Mouse (Mus musculus) heart, adult 18-20 months (tissue): ENCODE data around the gene Tmem151b. TPM values are rescaled to one million over a fixed set of nuclear protein-coding genes. Genes with fewer than 3 reads are reported as not detected.

ENCODE experiments used
- DNase-seq, 2 experiments: peaks; one replicate each; pipeline ENCODE4 v3.0.0; 2021 to 2022; ENCODE audit warnings: mixed read lengths in 1 of 2
- total RNA-seq, 2 experiments: library from RNA; stranded (reverse); gene quantifications; 2 replicates each; pipeline ENCODE4 v1.2.3; 2021

Tmem151b gene
- total RNA-seq, 2 experiments from 2014 or later = 0.05 TPM; not detected in 1

- DNase-seq = no peak
Measured at GRCm38 (mm10) chr17:45510871-45511270, 38.6 kb downstream of the Tmem151b start.

GRCm38 (mm10) chr17:45506700-45507189 lies 42.7 kb downstream of the Tmem151b start, which contains the start of gene Aars2:
Aars2 (plus strand) TSS chr17:45506841.
- peak; percentile 94 to 98 for DNase-seq

GRCm38 (mm10) chr17:45505941-45506465 lies 43.5 kb downstream of the Tmem151b start:
- no peak for DNase-seq

- DNase-seq = peak in 1 of 2 experiments; percentile 23
Measured at GRCm38 (mm10) chr17:45503301-45503973, 46.0 kb downstream of the Tmem151b start.

GRCm38 (mm10) chr17:45502324-45502723 lies 47.2 kb downstream of the Tmem151b start:
- DNase-seq = no peak

GRCm38 (mm10) chr17:45500981-45501380 lies 48.5 kb downstream of the Tmem151b start:
- no peak for DNase-seq

GRCm38 (mm10) chr17:45499516-45499915 lies 50.0 kb downstream of the Tmem151b start:
- no peak for DNase-seq

GRCm38 (mm10) chr17:45498397-45498796 lies 51.1 kb downstream of the Tmem151b start:
- DNase-seq = peak; percentile 34 to 59

- DNase-seq = no peak
Measured at GRCm38 (mm10) chr17:45495398-45495797, 54.1 kb downstream of the Tmem151b start.

Other genes starting within 250 kb of the Tmem151b start
- 10 to 100 TPM; 38.0 to 38.2 TPM for gene Cdc5l, start 115.9 kb downstream of the Tmem151b start, total RNA-seq
- gene Spats1, start 74.3 kb downstream of the Tmem151b start, total RNA-seq = under 1 TPM in 1 of 2 experiments, not detected in 1; 0.33 TPM
- gene Aars2, start 42.8 kb downstream of the Tmem151b start, total RNA-seq = 10 to 100 TPM; 17.7 to 19.7 TPM
- not detected for gene Tcte1, start 26.2 kb downstream of the Tmem151b start, total RNA-seq
- gene Nfkbie, start 6.0 kb upstream of the Tmem151b start, total RNA-seq = 1 to 10 TPM; 1.2 to 3.1 TPM
- 10 to 100 TPM; 23.4 to 26.0 TPM for gene Slc35b2, start 14.2 kb upstream of the Tmem151b start, total RNA-seq
- 1,000 to 10,000 TPM; 1,354 to 1,581 TPM for gene Hsp90ab1, start 23.6 kb upstream of the Tmem151b start, total RNA-seq
- gene Slc29a1, start 49.9 kb upstream of the Tmem151b start, total RNA-seq = 10 to 100 TPM; 65.0 to 67.4 TPM
- gene Mymx, start 52.4 kb upstream of the Tmem151b start, total RNA-seq = not detected
- gene Capn11, start 109.6 kb upstream of the Tmem151b start, total RNA-seq = under 1 TPM; 0.17 to 0.57 TPM
- 100 to 1,000 TPM; 160 to 167 TPM for gene Mrpl14, start 136.6 kb upstream of the Tmem151b start, total RNA-seq
- gene Tmem63b, start 137.2 kb upstream of the Tmem151b start, total RNA-seq = 10 to 100 TPM; 91.7 to 95.7 TPM
- gene 1600014C23Rik, start 184.2 kb upstream of the Tmem151b start, total RNA-seq = 1 to 10 TPM in 1 of 2 experiments, not detected in 1; 1.3 TPM